Mouse (Mus musculus) adrenal gland, adult (tissue): ENCODE measurements around the gene Anxa4.

Source experiments
- DNase-seq, 2 experiments: peaks; one replicate each; pipeline ENCODE4 v3.0.0; 2022 to 2023; ENCODE audit warnings: low spot score in 1 of 2; ENCODE audit not compliant: inconsistent age in 2 of 2

Gene Anxa4

GRCm38 (mm10) chr6:86754105-86754863 lies 39.1 kb downstream of the Anxa4 start:
- no peak for DNase-seq

GRCm38 (mm10) chr6:86752843-86753485 lies 40.4 kb downstream of the Anxa4 start:
- no peak for DNase-seq

GRCm38 (mm10) chr6:86750961-86751360 lies 42.4 kb downstream of the Anxa4 start:
- DNase-seq: no peak

- no peak for DNase-seq
Observed at GRCm38 (mm10) chr6:86749817-86750216, 43.6 kb downstream of the Anxa4 start.

- peak; percentile 29 to 83 for DNase-seq
Observed at GRCm38 (mm10) chr6:86747171-86747570, 46.2 kb downstream of the Anxa4 start.

GRCm38 (mm10) chr6:86740652-86741051 lies 52.7 kb downstream of the Anxa4 start:
- no peak for DNase-seq

- peak; percentile 29 to 74 for DNase-seq
Observed at GRCm38 (mm10) chr6:86736830-86737229, 56.6 kb downstream of the Anxa4 start.

GRCm38 (mm10) chr6:86736313-86736712 lies 57.1 kb downstream of the Anxa4 start:
- DNase-seq: peak in 1 of 2 experiments; percentile 51

GRCm38 (mm10) chr6:86733183-86733876 lies 60.1 kb downstream of the Anxa4 start, which contains the start of gene Gmcl1:
Gmcl1 (minus strand) TSS chr6:86733383.
- DNase-seq: peak; percentile 95 to 96

GRCm38 (mm10) chr6:86732276-86733173 lies 60.9 kb downstream of the Anxa4 start:
- DNase-seq: no peak

- DNase-seq: no peak
Observed at GRCm38 (mm10) chr6:86728711-86729110, 64.7 kb downstream of the Anxa4 start.

- no peak for DNase-seq
Observed at GRCm38 (mm10) chr6:86721977-86722376, 71.4 kb downstream of the Anxa4 start.

GRCm38 (mm10) chr6:86708072-86708774 lies 85.2 kb downstream of the Anxa4 start:
- no peak for DNase-seq

GRCm38 (mm10) chr6:86702577-86702976 lies 90.8 kb downstream of the Anxa4 start:
- no peak for DNase-seq

- DNase-seq: no peak
Observed at GRCm38 (mm10) chr6:86697903-86698302, 95.5 kb downstream of the Anxa4 start.

GRCm38 (mm10) chr6:86696213-86696612 lies 97.2 kb downstream of the Anxa4 start:
- DNase-seq: no peak

- DNase-seq: peak; percentile 56 to 86
Observed at GRCm38 (mm10) chr6:86694465-86694864, 98.9 kb downstream of the Anxa4 start.

GRCm38 (mm10) chr6:86689671-86690070 lies 103.7 kb downstream of the Anxa4 start:
- no peak for DNase-seq

GRCm38 (mm10) chr6:86686971-86687370 lies 106.4 kb downstream of the Anxa4 start:
- DNase-seq: no peak
